Mouse (Mus musculus) cerebral cortex, adult 2 months (tissue): ENCODE results near the gene Pcbp2.

ENCODE experiments used
- WGBS: fragments of 180-500 bp; shearing (Covaris S2); methylation state at CpG from one replicate; pipeline ENCODE4 v1.1.7; 2018; 5-methylcytosine and 5-hydroxymethylcytosine counted together

Gene Pcbp2

GRCm38 (mm10) chr15:102508336-102508735 lies 38.0 kb downstream of the Pcbp2 start:
- WGBS = 53% methylated on average over 3 of the region's 3 CpGs

- 4% methylated on average over 9 of the region's 9 CpGs for WGBS
Measured at GRCm38 (mm10) chr15:102510110-102510509, 39.8 kb downstream of the Pcbp2 start.

GRCm38 (mm10) chr15:102510590-102511284 lies 40.4 kb downstream of the Pcbp2 start:
- WGBS = 1% methylated on average over 32 of the region's 34 CpGs

GRCm38 (mm10) chr15:102511285-102511833 lies 41.0 kb downstream of the Pcbp2 start:
- WGBS = 21% methylated on average over 6 of the region's 6 CpGs

- 42% methylated on average over 5 of the region's 5 CpGs for WGBS
Measured at GRCm38 (mm10) chr15:102512010-102512409, 41.7 kb downstream of the Pcbp2 start.

- WGBS = 64% methylated on average over 3 of the region's 3 CpGs
Measured at GRCm38 (mm10) chr15:102513004-102513403, 42.7 kb downstream of the Pcbp2 start.

GRCm38 (mm10) chr15:102515261-102515660 lies 44.9 kb downstream of the Pcbp2 start:
- 72% methylated on average over 2 of the region's 2 CpGs for WGBS

- 30% methylated on average over 4 of the region's 4 CpGs for WGBS
Measured at GRCm38 (mm10) chr15:102515791-102516190, 45.5 kb downstream of the Pcbp2 start.

- WGBS = 2% methylated on average over 12 of the region's 12 CpGs
Measured at GRCm38 (mm10) chr15:102516293-102516692, 46.0 kb downstream of the Pcbp2 start.

GRCm38 (mm10) chr15:102516728-102517404 lies 46.5 kb downstream of the Pcbp2 start, which contains the start of gene Map3k12:
Gene Map3k12, minus strand, starts transcription at chr15:102517064.
- WGBS = under 1% methylated on average over 43 of the region's 43 CpGs

GRCm38 (mm10) chr15:102517631-102517975 lies 47.3 kb downstream of the Pcbp2 start:
- 1% methylated on average over 10 of the region's 10 CpGs for WGBS

- WGBS = under 1% methylated on average over 60 of the region's 60 CpGs
Measured at GRCm38 (mm10) chr15:102517976-102518858, 47.9 kb downstream of the Pcbp2 start, which contains the start of gene Tarbp2. Gene Tarbp2, plus strand, starts transcription at chr15:102518192.

- WGBS = 7% methylated on average over 9 of the region's 9 CpGs
Measured at GRCm38 (mm10) chr15:102518859-102519201, 48.5 kb downstream of the Pcbp2 start.

- WGBS = 34% methylated on average over 17 of the region's 17 CpGs
Measured at GRCm38 (mm10) chr15:102519211-102520141, 49.1 kb downstream of the Pcbp2 start.

- WGBS = 69% methylated on average over 4 of the region's 4 CpGs
Measured at GRCm38 (mm10) chr15:102520416-102520815, 50.1 kb downstream of the Pcbp2 start.

- 87% methylated on average over 4 of the region's 4 CpGs for WGBS
Measured at GRCm38 (mm10) chr15:102521480-102521879, 51.1 kb downstream of the Pcbp2 start.

GRCm38 (mm10) chr15:102524892-102525485 lies 54.6 kb downstream of the Pcbp2 start, which contains the start of gene Npff:
Gene Npff, minus strand, starts transcription at chr15:102524942.
- WGBS = 5% methylated on average over 3 of the region's 3 CpGs

- 62% methylated on average over 6 of the region's 6 CpGs for WGBS
Measured at GRCm38 (mm10) chr15:102526111-102527002, 56.0 kb downstream of the Pcbp2 start.

GRCm38 (mm10) chr15:102527936-102528335 lies 57.6 kb downstream of the Pcbp2 start:
- 68% methylated on average over 3 of the region's 3 CpGs for WGBS
